Mouse (Mus musculus): Measurements from ENCODE around the gene Pde4c.

- TF ChIP-seq CTCF (IDR thresholded peaks at IDR 0.05; ENCODE audit: borderline replicate concordance, extremely low read depth, insufficient read depth, insufficient read length), result no peak
- no peak for TF ChIP-seq POLR2A (IDR thresholded peaks at IDR 0.05; ENCODE audit: borderline replicate concordance, extremely low read depth, insufficient read depth, insufficient read length, poor library complexity, severe bottlenecking)
Measured at GRCm38 (mm10) chr8:70754871-70755660, 31.5 kb downstream of the Pde4c start.

Measured in brain, embryonic 14.5 days (tissue).